Mouse (Mus musculus) CH12.LX (cell line): ENCODE measurements around the gene Card19. TPM values are rescaled to one million over a fixed set of nuclear protein-coding genes. Genes with fewer than 3 reads are reported as not detected.

ENCODE experiments used
- DNase-seq: peaks from one replicate; pipeline ENCODE4 v3.0.0-alpha.2; 2013; ENCODE audit errors: extremely low read depth
- H3K27ac ChIP-seq: 2 replicates; pipeline ENCODE4 v1.5.1; 2012; ENCODE audit warnings: low read depth, mild to moderate bottlenecking, control low read depth, moderate library complexity; ENCODE audit not compliant: insufficient read depth
- H3K27me3 ChIP-seq: replicated peaks from 2 replicates; pipeline ENCODE3; 2012; ENCODE audit warnings: inconsistent platforms
- H3K36me3 ChIP-seq, 2 experiments: replicated peaks in 1 of 2; 2 replicates each; pipeline versions ENCODE3 to v1.6.1; 2012; ENCODE audit warnings: inconsistent platforms in 1 of 2, low read length in 1 of 2, mild to moderate bottlenecking in 1 of 2, mixed read lengths in 1 of 2, moderate library complexity in 1 of 2; ENCODE audit not compliant: control insufficient read depth in 1 of 2, insufficient read depth in 1 of 2
- H3K4me1 ChIP-seq, 2 experiments: 2 replicates each; pipeline ENCODE4 v1.6.1; 2012; ENCODE audit warnings: inconsistent platforms in 1 of 2, moderate library complexity in 1 of 2; ENCODE audit not compliant: insufficient read depth in 2 of 2, control insufficient read depth in 1 of 2
- H3K4me2 ChIP-seq: 2 replicates; pipeline ENCODE4 v1.6.1; 2012; ENCODE audit warnings: low read depth, mild to moderate bottlenecking, control low read depth; ENCODE audit not compliant: poor library complexity, insufficient read depth, severe bottlenecking
- H3K4me3 ChIP-seq, 3 experiments: fragments of 150-350 bp in 1 of 3; sonication (generic) in 1 of 3; replicated peaks in 1 of 3; 2 replicates each; pipeline versions ENCODE3 to v1.5.1; 2011 to 2012; ENCODE audit warnings: low read depth in 2 of 3, low read length in 2 of 3, mild to moderate bottlenecking in 2 of 3, moderate library complexity in 2 of 3, control low read depth in 1 of 3, improper control_type of control experiment in 1 of 3, inconsistent platforms in 1 of 3, mixed read lengths in 1 of 3; ENCODE audit not compliant: poor library complexity in 1 of 3
- H3K79me2 ChIP-seq: replicated peaks from 2 replicates; pipeline ENCODE4 v1.6.1; 2012; ENCODE audit warnings: mild to moderate bottlenecking, moderate library complexity; ENCODE audit not compliant: control insufficient read depth, poor library complexity, insufficient read depth, severe bottlenecking; ENCODE audit errors: extremely low read depth
- H3K9ac ChIP-seq: 2 replicates; pipeline ENCODE4 v1.6.1; 2012; ENCODE audit warnings: low read depth, mild to moderate bottlenecking, control low read depth, moderate library complexity; ENCODE audit not compliant: insufficient read depth
- H3K9me3 ChIP-seq: replicated peaks from 2 replicates; pipeline ENCODE3; 2012; ENCODE audit warnings: low read length, inconsistent platforms, mixed read lengths
- CHD1 ChIP-seq: IDR thresholded peaks from 2 replicates; pipeline ENCODE4 v1.6.1; 2012; ENCODE audit warnings: low read depth, low read length, improper control_type of control experiment, inconsistent platforms
- CHD2 ChIP-seq: IDR thresholded peaks from 2 replicates; pipeline ENCODE4 v1.6.1; 2011; ENCODE audit warnings: low read length, improper control_type of control experiment
- E2F4 ChIP-seq: IDR thresholded peaks from 2 replicates; pipeline ENCODE4 v1.6.1; 2011; ENCODE audit warnings: low read depth, low read length, improper control_type of control experiment; ENCODE audit not compliant: insufficient replicate concordance
- ELF1 ChIP-seq: IDR thresholded peaks from 2 replicates; pipeline ENCODE4 v1.6.1; 2014; ENCODE audit warnings: low read depth, mild to moderate bottlenecking, inconsistent platforms, low read length, improper control_type of control experiment
- EP300 ChIP-seq: IDR thresholded peaks from 2 replicates; pipeline ENCODE4 v1.6.1; 2011; ENCODE audit warnings: low read length, improper control_type of control experiment
- ETS1 ChIP-seq: conservative IDR thresholded peaks from 2 replicates; pipeline ENCODE4 v1.6.1; 2012; ENCODE audit warnings: low read depth, mild to moderate bottlenecking, inconsistent platforms, low read length, improper control_type of control experiment, moderate library complexity
- GABPA ChIP-seq: IDR thresholded peaks from 2 replicates; pipeline ENCODE4 v1.6.1; 2012; ENCODE audit warnings: low read depth, low read length, improper control_type of control experiment, inconsistent platforms; ENCODE audit not compliant: insufficient replicate concordance
- IRF4 ChIP-seq: IDR thresholded peaks from 2 replicates; pipeline ENCODE4 v1.6.1; 2014; ENCODE audit warnings: low read depth, mild to moderate bottlenecking, inconsistent platforms, low read length, improper control_type of control experiment
- JUN ChIP-seq: IDR thresholded peaks from 2 replicates; pipeline ENCODE4 v1.6.1; 2011; ENCODE audit warnings: low read depth, mild to moderate bottlenecking, low read length, improper control_type of control experiment, moderate library complexity; ENCODE audit not compliant: insufficient read depth
- KAT2A ChIP-seq: IDR thresholded peaks from 2 replicates; pipeline ENCODE4 v1.6.1; 2012; ENCODE audit warnings: low read length, improper control_type of control experiment, inconsistent platforms; ENCODE audit not compliant: insufficient replicate concordance
- MAFK ChIP-seq: IDR thresholded peaks from 2 replicates; pipeline ENCODE4 v1.6.1; 2011; ENCODE audit warnings: low read length, improper control_type of control experiment; ENCODE audit not compliant: insufficient replicate concordance
- MAZ ChIP-seq: IDR thresholded peaks from 2 replicates; pipeline ENCODE4 v1.6.1; 2012; ENCODE audit warnings: low read depth, mild to moderate bottlenecking, inconsistent platforms, low read length, improper control_type of control experiment, moderate library complexity
- MEF2A ChIP-seq: IDR thresholded peaks from 2 replicates; pipeline ENCODE4 v1.6.1; 2014; ENCODE audit warnings: low read depth, mild to moderate bottlenecking, inconsistent platforms, low read length, improper control_type of control experiment, borderline replicate concordance
- MYC ChIP-seq: IDR thresholded peaks from 2 replicates; pipeline ENCODE4 v1.6.1; 2011; ENCODE audit warnings: low read depth, mild to moderate bottlenecking, improper control_type of control experiment, low read length
- NRF1 ChIP-seq: IDR thresholded peaks from 2 replicates; pipeline ENCODE4 v1.6.1; 2014; ENCODE audit warnings: low read depth, mild to moderate bottlenecking, inconsistent platforms, low read length, improper control_type of control experiment, moderate library complexity
- POLR2A ChIP-seq: IDR thresholded peaks from 2 replicates; pipeline ENCODE4 v1.6.1; 2011; ENCODE audit warnings: low read depth, mild to moderate bottlenecking, improper control_type of control experiment, low read length
- TCF12 ChIP-seq: IDR thresholded peaks from 2 replicates; pipeline ENCODE4 v1.6.1; 2014; ENCODE audit warnings: low read depth, mild to moderate bottlenecking, inconsistent platforms, low read length, improper control_type of control experiment
- UBTF ChIP-seq: IDR thresholded peaks from 2 replicates; pipeline ENCODE4 v1.6.1; 2012; ENCODE audit warnings: low read depth, mild to moderate bottlenecking, inconsistent platforms, low read length, improper control_type of control experiment, moderate library complexity
- USF1 ChIP-seq: IDR thresholded peaks from 2 replicates; pipeline ENCODE4 v1.6.1; 2014; ENCODE audit warnings: low read depth, mild to moderate bottlenecking, inconsistent platforms, low read length, improper control_type of control experiment
- ZMIZ1 ChIP-seq: IDR thresholded peaks from 2 replicates; pipeline ENCODE4 v1.6.1; 2012; ENCODE audit warnings: low read depth, mild to moderate bottlenecking, inconsistent platforms, low read length, improper control_type of control experiment
- dilution Hi-C: fragments of 300-500 bp; cut with MboI; formaldehyde crosslinking; loops from 2 replicates; pipeline ENCODE4 v1.14.3; 2020; ENCODE audit warnings: low sequenced_read_pairs; ENCODE audit not compliant: extremely low pct_unique_long_range_greater_than_20kb, extremely low pct_ligation_motif_present
- in situ Hi-C: fragments of 300-500 bp; cut with MboI; formaldehyde crosslinking; loops from 3 replicates; pipeline ENCODE4 v1.14.3; 2019; ENCODE audit warnings: low sequenced_read_pairs, low pct_ligation_motif_present, low pct_unique_long_range_greater_than_20kb, mixed read lengths
- polyA plus RNA-seq: library from polyadenylated mRNA; unstranded; fragments of >175 nt; gene quantifications from 2 replicates; pipeline ENCODE4 v1.2.1, GENCODE M21; 2012; ENCODE audit warnings: low read depth; ENCODE audit not compliant: insufficient read length
- total RNA-seq, 2 experiments: library from RNA; depleted of rRNA; stranded (reverse); fragments of 300-350 nt in 1 of 2; fragments of >200 nt in 1 of 2; gene quantifications; 2 replicates each; pipeline ENCODE4 v1.2.3; 2012 to 2014

The Card19 gene
- total and polyA plus RNA-seq, 3 experiments: 3.9 to 9.3 (median 5.2) TPM

DNA sequence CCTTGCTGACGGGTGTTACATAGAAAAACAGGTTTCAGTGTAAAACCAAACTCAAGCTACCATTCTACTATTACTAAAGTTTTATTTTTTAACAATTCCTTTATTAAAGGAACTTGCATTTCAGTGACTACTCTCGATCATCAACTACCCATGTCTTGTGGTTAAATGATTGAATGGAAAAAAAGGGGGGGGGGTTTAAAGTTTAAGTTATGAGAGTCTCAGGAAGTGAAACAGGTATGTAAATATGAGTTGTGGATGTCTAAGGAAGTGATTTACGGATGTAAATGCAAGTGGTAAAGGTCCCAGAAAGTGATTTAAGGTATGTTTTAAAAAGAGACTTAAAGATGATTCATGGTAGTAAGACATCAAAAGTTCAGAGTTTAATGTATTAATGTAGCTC, 9.3 kb upstream of the Card19 start (continued):
- TF ChIP-seq UBTF: no peak
- TF ChIP-seq KAT2A: no peak
- TF ChIP-seq MEF2A: no peak
- TF ChIP-seq IRF4: peak; percentile 83
- TF ChIP-seq NRF1: no peak

DNA sequence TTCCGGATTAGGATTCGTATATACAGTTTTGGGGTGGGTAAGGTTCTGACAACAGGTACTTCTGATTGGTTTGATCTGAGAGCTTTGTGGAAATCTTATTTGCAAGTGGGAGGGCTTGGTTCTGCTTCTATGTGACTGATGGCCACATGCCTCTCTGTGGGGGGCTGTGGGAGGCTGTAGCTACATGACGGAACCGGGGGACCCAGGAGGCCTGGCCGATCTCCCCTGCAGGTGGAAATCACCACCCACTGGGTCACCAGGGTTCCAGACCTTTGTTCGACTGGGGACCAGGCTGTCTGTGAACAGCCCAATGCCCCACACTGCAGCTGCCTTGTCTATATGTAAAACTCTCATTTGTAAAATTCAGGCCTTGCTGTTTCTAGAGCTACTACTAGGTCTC, 8.9 kb upstream of the Card19 start:
- DNase-seq: peak; percentile 34
- Histone ChIP-seq H3K4me3 (no peak overlapping the region), H3K27me3 (no peaks in the 10 kb centered on the region), H3K9me3 (peaks cover 5% of the 10 kb centered on the region), H3K36me3 (no peaks in the 10 kb centered on the region), H3K27ac (no peak overlapping the region), H3K4me2 (no peak overlapping the region), H3K4me1 (peaks cover 8 to 26% of the 10 kb centered on the region in 2 experiments), H3K9ac (no peak overlapping the region), H3K79me2 (no peaks in the 10 kb centered on the region)
- dilution Hi-C loops (no loop called here), in situ Hi-C loops (no loop called here)
- no peak for TF ChIP-seq GABPA
- no peak for TF ChIP-seq E2F4
- no peak for TF ChIP-seq IRF4
- no peak for TF ChIP-seq JUN
- TF ChIP-seq CHD2: no peak
- TF ChIP-seq MAFK: no peak
- TF ChIP-seq ZMIZ1: no peak
- no peak for TF ChIP-seq MYC
- TF ChIP-seq CHD1: no peak
- TF ChIP-seq USF1: no peak
- no peak for TF ChIP-seq EP300
- TF ChIP-seq ELF1: no peak
- no peak for TF ChIP-seq POLR2A
- no peak for TF ChIP-seq KAT2A
- no peak for TF ChIP-seq TCF12
- TF ChIP-seq NRF1: no peak
- no peak for TF ChIP-seq MAZ
- no peak for TF ChIP-seq ETS1
- TF ChIP-seq, all 38 proteins: peak for 0
